Mouse (Mus musculus) liver, postnatal 0 days (tissue): ENCODE data around the gene Pfkp. TPM values are rescaled to one million over a fixed set of nuclear protein-coding genes. Genes with fewer than 3 reads are reported as not detected.

ENCODE experiments used
- ATAC-seq: fragments of 200-750 bp; cut with Nextera tagmentation; 2 replicates; pipeline ENCODE4 v1.8.0; 2017; ENCODE audit warnings: mild to moderate bottlenecking, moderate library complexity
- DNase-seq: peaks from one replicate; pipeline ENCODE4 v3.0.0-alpha.2; 2016
- H3K27ac ChIP-seq: fragments of 300-500 bp; sonication (generic); 2 replicates; pipeline ENCODE4 v1.5.1; 2014; ENCODE audit warnings: antibody characterized with exemption, moderate library complexity, mild to moderate bottlenecking, low read depth
- H3K27me3 ChIP-seq: fragments of 300-500 bp; sonication (generic); 2 replicates; pipeline ENCODE4 v1.6.1; 2014; ENCODE audit warnings: low read length, control low read depth, mixed read lengths; ENCODE audit not compliant: insufficient read depth
- H3K36me3 ChIP-seq: fragments of 300-500 bp; sonication (generic); replicated peaks from 2 replicates; pipeline ENCODE4 v1.6.1; 2014; ENCODE audit warnings: mild to moderate bottlenecking, control low read depth, low read length, moderate library complexity, mixed read lengths; ENCODE audit not compliant: insufficient read depth
- H3K4me1 ChIP-seq: fragments of 300-500 bp; sonication (generic); 2 replicates; pipeline ENCODE4 v1.6.1; 2014; ENCODE audit warnings: antibody characterized with exemption, mild to moderate bottlenecking, control low read depth; ENCODE audit not compliant: insufficient read depth
- H3K4me2 ChIP-seq: fragments of 300-500 bp; sonication (generic); 2 replicates; pipeline ENCODE4 v1.6.1; 2014; ENCODE audit warnings: low read depth, mild to moderate bottlenecking, low read length, moderate library complexity, mixed read lengths
- H3K4me3 ChIP-seq: fragments of 300-500 bp; sonication (generic); 2 replicates; pipeline ENCODE4 v1.5.1; 2014; ENCODE audit warnings: low read depth, low read length
- H3K9ac ChIP-seq: fragments of 300-500 bp; sonication (generic); replicated peaks from 2 replicates; pipeline ENCODE4 v1.6.1; 2014; ENCODE audit warnings: mild to moderate bottlenecking, moderate library complexity
- H3K9me3 ChIP-seq: fragments of 300-500 bp; sonication (generic); 2 replicates; pipeline ENCODE4 v1.6.1; 2016; ENCODE audit warnings: mild to moderate bottlenecking, control low read depth, low read length, mixed read lengths
- CTCF ChIP-seq: sonication (generic); IDR thresholded peaks from 2 replicates; pipeline ENCODE4 v1.5.1; 2016; ENCODE audit warnings: antibody characterized with exemption, low read depth
- EP300 ChIP-seq: IDR thresholded peaks from 2 replicates; pipeline ENCODE4 v1.6.1; 2016; ENCODE audit warnings: antibody characterized with exemption, low read depth, mild to moderate bottlenecking
- WGBS: fragments of 180-500 bp; shearing (Covaris S2); extraction: QIAGEN DNeasy Blood & Tissue Kit; methylation state at CpG from one replicate; pipeline ENCODE4 v1.1.7; 2014; ENCODE audit not compliant: insufficient replicate concordance; 5-methylcytosine and 5-hydroxymethylcytosine counted together
- polyA plus RNA-seq: library from polyadenylated mRNA; unstranded; fragments of >200 nt; fragmentation: Nextera tagmentation; extraction: Ambion mirVana; gene quantifications from 2 replicates; pipeline ENCODE4 v1.2.1, GENCODE M21; 2015

Pfkp gene
- polyA plus RNA-seq, 1 experiment from 2014 or later: 4.9 TPM

DNA sequence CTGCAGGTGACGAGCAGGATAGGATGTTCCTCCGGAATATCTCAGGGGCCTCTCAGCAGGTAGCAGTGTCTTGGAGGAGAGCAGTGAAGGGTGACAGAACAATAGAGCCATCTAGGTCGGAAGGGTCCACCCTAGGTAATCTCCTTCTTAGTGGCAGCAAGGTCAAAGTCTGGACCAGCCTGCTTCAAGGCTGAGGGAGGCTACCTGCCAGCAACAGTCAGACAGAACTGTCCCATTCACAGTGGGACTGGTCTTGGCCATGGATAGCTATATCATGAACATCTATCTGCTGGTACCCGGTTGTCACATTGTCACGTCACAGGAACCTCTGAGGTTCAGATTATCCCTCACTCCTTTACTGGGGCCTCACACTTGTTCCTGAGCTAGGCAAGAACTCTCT, 15.6 kb upstream of the Pfkp start:
- TF ChIP-seq EP300: no peak
- no peak for TF ChIP-seq CTCF
- no peak for ATAC-seq
- DNase-seq: no peak
- WGBS: 72% methylated on average over 5 of the region's 5 CpGs
- H3K27me3 ChIP-seq: no peaks in the 10 kb centered on the region
- no peaks in the 10 kb centered on the region for H3K4me1 ChIP-seq
- H3K4me3 ChIP-seq: no peak overlapping the region
- H3K9ac ChIP-seq: no peak overlapping the region
- no peak overlapping the region for H3K4me2 ChIP-seq
- no peak overlapping the region for H3K27ac ChIP-seq
- no peaks in the 10 kb centered on the region for H3K36me3 ChIP-seq
- no peaks in the 10 kb centered on the region for H3K9me3 ChIP-seq

- H3K9ac ChIP-seq: no peak overlapping the region
- 69% methylated on average over 6 of the region's 6 CpGs for WGBS
- DNase-seq: no peak
- no peaks in the 10 kb centered on the region for H3K27me3 ChIP-seq
- no peak for TF ChIP-seq EP300
- no peak for TF ChIP-seq CTCF
- no peak overlapping the region for H3K4me2 ChIP-seq
- H3K4me3 ChIP-seq: no peak overlapping the region
- H3K9me3 ChIP-seq: no peaks in the 10 kb centered on the region
- H3K27ac ChIP-seq: no peak overlapping the region
- no peaks in the 10 kb centered on the region for H3K4me1 ChIP-seq
- H3K36me3 ChIP-seq: no peaks in the 10 kb centered on the region
- no peak for ATAC-seq
Observed at GRCm38 (mm10) chr13:6659314-6659713, 10.7 kb upstream of the Pfkp start.

DNA sequence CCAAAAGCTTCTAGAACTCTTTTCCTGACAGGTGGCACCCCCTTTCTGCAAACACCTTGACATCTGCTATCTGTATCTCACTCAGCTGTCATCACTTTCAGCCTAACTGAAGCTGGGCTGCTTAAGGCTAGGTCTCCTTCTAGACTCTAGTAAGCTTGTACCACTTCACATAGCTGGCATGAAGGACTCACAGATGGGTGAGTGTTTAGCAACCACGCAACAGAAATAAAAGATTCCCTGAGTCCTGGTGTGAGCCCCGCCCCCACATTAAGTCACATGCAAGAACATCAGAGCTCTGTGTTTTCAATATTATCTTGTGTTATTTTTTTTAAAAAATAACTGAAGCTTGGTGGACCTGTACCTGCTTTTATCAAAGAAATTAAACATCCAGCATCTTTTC, 8.7 kb upstream of the Pfkp start:
- Histone ChIP-seq H3K4me2 (no peak overlapping the region), H3K27ac (no peak overlapping the region), H3K36me3 (no peaks in the 10 kb centered on the region), H3K9ac (no peak overlapping the region), H3K27me3 (no peaks in the 10 kb centered on the region), H3K4me1 (no peaks in the 10 kb centered on the region), H3K9me3 (no peaks in the 10 kb centered on the region), H3K4me3 (no peak overlapping the region)
- DNase-seq (no peak), ATAC-seq (no peak)
- 73% methylated on average over 2 of the region's 2 CpGs for WGBS
- TF ChIP-seq EP300 (no peak), CTCF (no peak)

DNA sequence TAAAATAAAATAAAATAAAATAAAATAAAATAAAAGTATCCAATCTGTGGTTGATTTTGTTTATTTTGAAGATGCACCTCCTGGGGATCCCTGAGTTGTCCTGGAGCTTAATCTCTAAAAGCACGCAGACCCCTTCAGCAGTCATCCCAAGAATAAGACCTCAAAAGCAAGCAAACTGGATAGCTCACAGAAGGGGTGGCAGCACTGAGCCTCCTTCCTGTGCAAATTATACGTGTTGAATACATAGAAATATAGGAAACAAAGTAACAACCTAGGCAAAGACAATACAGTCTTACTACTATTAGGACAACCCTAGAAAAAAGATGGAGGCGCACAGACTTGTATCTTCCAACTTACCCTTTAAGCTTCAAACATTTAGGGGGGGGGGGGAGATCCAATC, 965 bp upstream of the Pfkp start:
- Histone ChIP-seq H3K4me2 (no peak overlapping the region), H3K4me1 (peaks cover 16% of the 10 kb centered on the region), H3K27ac (no peak overlapping the region), H3K36me3 (no peaks in the 10 kb centered on the region), H3K9ac (no peak overlapping the region), H3K4me3 (no peak overlapping the region), H3K27me3 (no peaks in the 10 kb centered on the region), H3K9me3 (no peaks in the 10 kb centered on the region)
- 59% methylated on average over 3 of the region's 3 CpGs for WGBS
- TF ChIP-seq CTCF (no peak), EP300 (no peak)
- DNase-seq (no peak), ATAC-seq (no peak)

DNA sequence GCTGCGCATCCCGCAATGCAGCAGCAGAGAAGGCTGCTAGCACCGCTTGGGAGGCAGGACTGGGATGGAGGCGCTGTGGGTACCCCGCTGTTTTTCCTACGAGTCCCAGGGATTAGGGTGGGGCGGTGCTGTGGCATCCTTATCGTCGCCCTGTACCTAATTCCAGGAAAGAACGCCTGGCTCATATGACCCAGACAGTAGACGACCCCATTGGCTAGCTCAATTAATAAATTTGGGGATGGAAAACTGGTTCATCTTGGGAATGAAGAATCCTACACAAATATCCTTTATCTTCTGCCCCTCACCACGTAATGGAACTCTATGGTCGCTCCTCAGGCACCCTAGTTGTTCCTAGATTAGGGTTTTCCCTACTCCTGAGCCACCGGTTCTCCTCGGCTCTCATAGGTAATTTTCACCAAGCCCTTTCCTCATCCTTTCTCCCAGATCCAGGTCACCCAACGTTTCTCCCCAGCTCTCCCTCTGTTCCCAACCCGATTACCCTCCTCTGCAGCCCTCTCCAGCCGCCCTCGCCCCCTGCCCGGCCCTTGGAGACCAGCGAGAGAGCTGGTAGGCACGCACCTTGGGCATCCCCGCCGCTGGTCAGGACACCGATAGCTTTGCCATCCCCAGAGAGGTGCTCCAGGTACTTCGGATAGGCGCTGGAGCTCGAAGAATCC, 447 bp downstream of the Pfkp start:
- H3K27ac ChIP-seq: no peak overlapping the region; the same call in 1 of the 2 replicates
- ATAC-seq (no peak; the same call in 1 of the 2 replicates), DNase-seq (no peak)
- TF ChIP-seq CTCF (no peak), EP300 (no peak)
- H3K9me3 ChIP-seq: no peaks in the 10 kb centered on the region
- peaks cover 16% of the 10 kb centered on the region for H3K4me1 ChIP-seq
- WGBS: under 1% methylated on average over 28 of the region's 28 CpGs
- peak overlapping the region; percentile 59 for H3K4me3 ChIP-seq
- H3K36me3 ChIP-seq: no peaks in the 10 kb centered on the region
- H3K4me2 ChIP-seq: peak overlapping the region; percentile 90
- H3K9ac ChIP-seq: peak overlapping the region; percentile 66
- H3K27me3 ChIP-seq: no peaks in the 10 kb centered on the region

- Histone ChIP-seq H3K36me3 (no peaks in the 10 kb centered on the region), H3K27me3 (no peaks in the 10 kb centered on the region), H3K9me3 (no peaks in the 10 kb centered on the region), H3K4me2 (peak overlapping the region; percentile 90), H3K9ac (peak overlapping the region; percentile 59), H3K27ac (peak overlapping the region; percentile 45; the same call in 1 of the 2 replicates), H3K4me1 (peaks cover 19% of the 10 kb centered on the region), H3K4me3 (peak overlapping the region; percentile 59)
- peak; percentile 68 for ATAC-seq
- DNase-seq: peak; percentile 64
- TF ChIP-seq EP300 (no peak), CTCF (no peak)
- under 1% methylated on average over 39 of the region's 39 CpGs for WGBS
Observed at GRCm38 (mm10) chr13:6647067-6647991, 1.2 kb downstream of the Pfkp start.
